9 mouse cellular contexts compared by ENCODE assay signal in genomic region chr12:110806301-110806970, GRCm38 (mm10). TPM values are rescaled to one million over a fixed set of nuclear protein-coding genes. Genes with fewer than 3 reads are reported as not detected.
DNase-seq lines count a peak whose midpoint lies in the region; ATAC-seq and TF ChIP-seq lines count a peak whose summit lies in the region.
"Had no signal": no experiment of that assay in that cellular context is flagged by ENCODE, and none has a peak within 500 bp of the region (broad histone marks: within the 10 kb centered on the region; RNA-seq: fewer than 3 reads in every experiment).

No protein-coding gene starts in this region.

- 83% methylated on average over 3 of the region's 3 CpGs for WGBS in heart, embryonic 12.5 days

- no peaks in the 10 kb centered on the region for H3K27me3 ChIP-seq in heart, embryonic 12.5 days (replicated peaks)
- H3K27me3 ChIP-seq in C2C12 (ENCODE audit: control insufficient read depth, insufficient read depth, insufficient read length) = no peaks in the 10 kb centered on the region

- H3ac ChIP-seq in C2C12 (ENCODE audit: control insufficient read depth, insufficient read length, low read depth) = no peak overlapping the region

- no peak overlapping the region for H3K4me3 ChIP-seq in heart, embryonic 12.5 days
- H3K4me3 ChIP-seq in C2C12 (ENCODE audit: insufficient read depth, poor library complexity, severe bottlenecking) = no peak overlapping the region

- H3K79me3 ChIP-seq in C2C12 (ENCODE audit: low read depth) = no peaks in the 10 kb centered on the region

- no peak overlapping the region for H3K27ac ChIP-seq in heart, embryonic 12.5 days (ENCODE audit: poor library complexity, severe bottlenecking)

- H3K9ac ChIP-seq in heart, embryonic 12.5 days = no peak overlapping the region

- peak; percentile 31 to 51 for DNase-seq in heart, postnatal 14 days
- peak; percentile 9 for DNase-seq in 3T3-L1 (ENCODE audit: low read depth, low spot score)
- peak; percentile 49 for DNase-seq in heart, postnatal 4 days
- no peak for DNase-seq in embryo, embryonic 9.5 days (ENCODE audit: extremely low spot score)
- DNase-seq in natural killer cell, adult 2 months (ENCODE audit: low spot score in 2 of 2) = no peak
- DNase-seq: thymus, postnatal 14 days had no signal

- no peaks in the 10 kb centered on the region for H3K9me3 ChIP-seq in heart, embryonic 12.5 days (replicated peaks)

- no peak for ATAC-seq in heart, embryonic 12.5 days (ENCODE audit: insufficient number of reproducible peaks, low FRiP score)
- ATAC-seq in activated CD4-positive, CD25-positive, alpha-beta regulatory T cell, adult 4 months = no peak

- 0 out of 2 replicates have a peak, but pooled peaks cover 3% of the 10 kb centered on the region for H3K36me3 ChIP-seq in heart, embryonic 12.5 days
- no peaks in the 10 kb centered on the region for H3K36me3 ChIP-seq in C2C12 (ENCODE audit: control insufficient read depth, insufficient read depth)

- intact Hi-C loops in heart, postnatal 14 days (cut with DNase I) = loop anchor here (5.0 kb wide), 1 partner anchor 69 kb away; the partner anchor contains the start of gene Wdr20

- H3K4me1 ChIP-seq in heart, embryonic 12.5 days (replicated peaks) = peaks cover 48% of the 10 kb centered on the region

- H3K79me2 ChIP-seq in C2C12 (ENCODE audit: control insufficient read depth, insufficient read depth) = no peaks in the 10 kb centered on the region

- no peak overlapping the region for H3K4me2 ChIP-seq in heart, embryonic 12.5 days

- peak; percentile 52 for TF ChIP-seq CTCF in C2C12 (IDR thresholded peaks at IDR 0.05; ENCODE audit: control insufficient read depth, insufficient read depth, insufficient read length)

TF ChIP-seq in C2C12, 6 proteins besides CTCF, POLR2A, EP300 and RAD21:
- TF ChIP-seq CEBPB (IDR thresholded peaks at IDR 0.05; ENCODE audit: low read depth) = no peak
TF ChIP-seq in C2C12: peak in this region for 0.

RNA-seq across cellular contexts. Expression of gene Mok, which starts 34.3 kb away (rescaled TPM):
- total RNA-seq in heart, postnatal 14 days (2021) = under 1 TPM; 0.65 to 0.78 TPM
- polyA plus RNA-seq in heart, embryonic 12.5 days (2016; fragmentation: Nextera tagmentation; extraction: Ambion mirVana) = 2.9 and 4.0 TPM in 2 replicates
- 2.0 TPM for polyA plus RNA-seq in C2C12 (2012; fragmentation: generic; extraction: Trizol)
- total RNA-seq in heart, postnatal 4 days (2021) = 1 to 10 TPM; 1.3 to 1.6 TPM
- under 1 TPM; 0.22 to 0.29 TPM for polyA plus RNA-seq in activated CD4-positive, CD25-positive, alpha-beta regulatory T cell, adult 4 months (2017; shearing (Covaris generic))

RNA-seq across cellular contexts. Expression of gene Zfp839, which starts 43.6 kb away (rescaled TPM):
- total RNA-seq in heart, postnatal 14 days (2021) = 1 to 10 TPM; 7.9 to 8.0 TPM
- 3.9 and 5.4 TPM in 2 replicates for polyA plus RNA-seq in heart, embryonic 12.5 days (2016; fragmentation: Nextera tagmentation; extraction: Ambion mirVana)
- polyA plus RNA-seq in C2C12 (2012; fragmentation: generic; extraction: Trizol) = 1.2 TPM
- total RNA-seq in heart, postnatal 4 days (2021) = 1 to 10 TPM; 6.7 to 6.9 TPM
- polyA plus RNA-seq in activated CD4-positive, CD25-positive, alpha-beta regulatory T cell, adult 4 months (2017; shearing (Covaris generic)) = 1 to 10 TPM; 1.2 to 2.2 TPM

Comparison
In these comparisons a context has a peak if more than half of its experiments do, and no peak if none do; other contexts are left out.
1. DNase-seq: peak in heart, postnatal 14 days (2 of 2), 3T3-L1 (single experiment) and heart, postnatal 4 days (single experiment); none in embryo, embryonic 9.5 days (single experiment) and natural killer cell, adult 2 months (0 of 2).